Mouse (Mus musculus) urinary bladder, postnatal 0 days (tissue): ENCODE measurements around the gene Gm4791. TPM values are rescaled to one million over a fixed set of nuclear protein-coding genes. Genes with fewer than 3 reads are reported as not detected.

Experiments used
- polyA plus RNA-seq: library from polyadenylated mRNA; unstranded; fragments of >200 nt; fragmentation: Nextera tagmentation; extraction: Ambion mirVana; gene quantifications from 2 replicates; pipeline ENCODE4 v1.2.1, GENCODE M21; 2015

Gene Gm4791
- not detected in 2 replicates for polyA plus RNA-seq

GRCm38 (mm10) chr9:46998338-46998791 is at the start of gene Gm4791:
TSS of gene Gm4791 (plus strand) at chr9:46998741.

